Mouse (Mus musculus): Measurements from ENCODE around the gene Cd81.

Gene Cd81

DNA sequence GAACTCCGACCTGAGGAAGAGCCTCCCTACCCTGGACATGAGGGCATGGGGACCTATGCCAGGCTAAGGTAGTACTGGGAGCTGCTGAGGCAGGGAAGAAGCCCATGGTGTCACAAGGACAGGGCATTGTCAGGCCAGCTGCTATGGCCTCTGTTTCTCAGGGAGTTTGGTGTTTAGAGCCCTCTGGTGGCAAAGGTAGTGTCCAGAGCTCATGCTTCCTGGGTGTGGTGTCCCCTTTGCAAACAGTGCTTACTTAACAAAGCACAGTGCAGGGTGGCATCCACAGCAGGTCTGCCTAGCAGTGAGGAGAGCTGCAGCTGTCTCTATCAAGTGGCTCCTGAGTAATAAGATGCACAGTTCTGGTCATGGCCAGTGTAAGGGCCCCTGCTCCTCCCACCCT, 58.3 kb downstream of the Cd81 start:
- DNase-seq (ENCODE audit: low read depth, low spot score) = no peak

GRCm38 (mm10) chr7:143111719-143112118, 59.2 kb downstream of the Cd81 start:
- no peak for DNase-seq (ENCODE audit: low read depth, low spot score)

DNA sequence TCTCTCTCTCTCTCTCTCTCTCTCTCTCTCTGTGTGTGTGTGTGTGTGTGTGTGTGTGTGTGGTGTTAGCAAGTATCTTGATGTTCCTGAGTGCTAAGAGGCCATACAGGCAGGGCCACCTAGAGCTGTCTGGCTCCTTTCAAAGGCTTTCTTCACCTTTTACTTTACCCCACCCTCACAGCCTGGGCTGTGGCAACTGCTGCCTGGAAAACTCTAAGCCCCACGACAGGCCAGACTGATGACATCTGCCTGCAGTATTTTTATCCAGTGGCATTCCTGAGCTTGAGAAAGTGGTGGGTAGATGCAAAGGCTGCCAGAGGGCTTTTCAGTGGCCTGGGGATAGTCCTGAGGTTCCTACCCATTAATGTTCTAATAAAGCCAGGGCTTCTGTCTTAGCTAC, 59.9 kb downstream of the Cd81 start:
- no peak for DNase-seq (ENCODE audit: low read depth, low spot score)

DNA sequence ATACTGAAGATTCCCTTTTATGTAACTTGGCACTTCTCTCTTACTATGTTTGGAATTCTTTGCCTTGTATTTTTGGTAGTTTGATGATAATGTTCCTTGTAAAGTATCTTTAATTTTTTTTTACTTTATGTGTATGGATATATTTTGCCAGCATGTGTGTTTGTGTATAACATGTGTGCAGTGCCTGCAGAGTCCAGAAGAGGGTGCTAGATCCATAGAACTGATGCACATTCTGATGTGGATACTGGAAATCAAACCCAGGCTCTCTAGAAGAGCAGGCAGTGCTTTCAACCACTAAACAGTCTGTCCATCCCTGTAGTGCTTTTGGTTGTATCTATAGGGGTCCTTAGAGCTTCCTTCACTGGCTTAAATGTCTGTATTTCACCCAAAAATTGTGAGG, 62.2 kb downstream of the Cd81 start:
- DNase-seq (ENCODE audit: low read depth, low spot score) = no peak

DNA sequence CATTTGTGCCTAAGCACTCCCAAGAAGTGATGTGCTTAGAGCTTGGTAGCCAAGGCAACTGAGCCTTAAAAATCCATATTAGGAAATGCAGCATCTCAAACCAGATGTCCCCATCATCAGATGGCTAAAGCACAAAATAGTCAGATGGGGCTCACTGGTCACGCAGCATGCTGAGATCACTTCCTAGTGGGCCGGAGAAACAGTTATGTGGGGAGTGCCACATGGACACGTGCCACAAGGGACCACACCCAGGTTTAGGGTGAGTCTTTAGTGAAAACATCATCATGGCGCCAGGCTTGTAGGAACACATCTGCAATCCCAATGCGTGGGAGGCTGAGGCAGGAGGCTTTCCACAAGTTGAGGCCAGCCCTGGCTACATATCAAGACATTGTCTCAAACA, 64.0 kb downstream of the Cd81 start:
- no peak for DNase-seq (ENCODE audit: low read depth, low spot score)
